Mouse (Mus musculus): ENCODE results near the gene Gne. TPM values are rescaled to one million over a fixed set of nuclear protein-coding genes. Genes with fewer than 3 reads are reported as not detected.

Gene Gne
- polyA plus RNA-seq, 1 experiment from 2014 or later, result 23.1 TPM

- Histone ChIP-seq H3K4me1 (replicated peaks; ENCODE audit: control insufficient read depth, insufficient read depth, low read length) (no peaks in the 10 kb centered on the region), H3K9ac (ENCODE audit: low read depth, low read length) (no peak overlapping the region), H3K27ac (ENCODE audit: low read depth, low read length) (no peak overlapping the region), H3K36me3 (ENCODE audit: control insufficient read depth, insufficient read depth, low read length) (no peaks in the 10 kb centered on the region), H3K9me3 (ENCODE audit: control insufficient read depth, low read length) (no peaks in the 10 kb centered on the region), H3K4me3 (ENCODE audit: low read depth, low read length) (no peak overlapping the region), H3K4me2 (replicated peaks; ENCODE audit: low read depth, low read length) (no peak overlapping the region), H3K27me3 (ENCODE audit: control insufficient read depth, insufficient read depth, low read length) (no peaks in the 10 kb centered on the region)
- 89% methylated on average over 7 of the region's 7 CpGs for WGBS
- DNase-seq (ENCODE audit: low spot score) (no peak), ATAC-seq (ENCODE audit: low FRiP score) (no peak)
Measured at GRCm38 (mm10) chr4:44078358-44078933, 5.5 kb downstream of the Gne start.

- ATAC-seq (ENCODE audit: low FRiP score) (no peak), DNase-seq (ENCODE audit: low spot score) (no peak)
- Histone ChIP-seq H3K27me3 (ENCODE audit: control insufficient read depth, insufficient read depth, low read length) (no peaks in the 10 kb centered on the region), H3K4me3 (ENCODE audit: low read depth, low read length) (no peak overlapping the region), H3K9me3 (ENCODE audit: control insufficient read depth, low read length) (no peaks in the 10 kb centered on the region), H3K4me1 (replicated peaks; ENCODE audit: control insufficient read depth, insufficient read depth, low read length) (no peaks in the 10 kb centered on the region), H3K36me3 (ENCODE audit: control insufficient read depth, insufficient read depth, low read length) (no peaks in the 10 kb centered on the region), H3K9ac (ENCODE audit: low read depth, low read length) (no peak overlapping the region), H3K27ac (ENCODE audit: low read depth, low read length) (no peak overlapping the region), H3K4me2 (replicated peaks; ENCODE audit: low read depth, low read length) (no peak overlapping the region)
- WGBS, result 78% methylated on average over 4 of the region's 4 CpGs
Measured at GRCm38 (mm10) chr4:44074422-44074821, 9.6 kb downstream of the Gne start.

- Histone ChIP-seq H3K36me3 (ENCODE audit: control insufficient read depth, insufficient read depth, low read length) (no peaks in the 10 kb centered on the region), H3K4me2 (replicated peaks; ENCODE audit: low read depth, low read length) (no peak overlapping the region), H3K4me3 (ENCODE audit: low read depth, low read length) (no peak overlapping the region), H3K27me3 (ENCODE audit: control insufficient read depth, insufficient read depth, low read length) (no peaks in the 10 kb centered on the region), H3K9ac (ENCODE audit: low read depth, low read length) (no peak overlapping the region), H3K9me3 (ENCODE audit: control insufficient read depth, low read length) (no peaks in the 10 kb centered on the region), H3K27ac (ENCODE audit: low read depth, low read length) (no peak overlapping the region), H3K4me1 (replicated peaks; ENCODE audit: control insufficient read depth, insufficient read depth, low read length) (no peaks in the 10 kb centered on the region)
- ATAC-seq (ENCODE audit: low FRiP score) (no peak), DNase-seq (ENCODE audit: low spot score) (no peak)
- 90% methylated on average over 3 of the region's 3 CpGs for WGBS
Measured at GRCm38 (mm10) chr4:44073799-44074198, 10.2 kb downstream of the Gne start.

GRCm38 (mm10) chr4:44072873-44073441 is 11.0 kb downstream of the Gne start:
- 10% methylated on average over 9 of the region's 9 CpGs for WGBS
- Histone ChIP-seq H3K27ac (ENCODE audit: low read depth, low read length) (no peak overlapping the region), H3K4me3 (ENCODE audit: low read depth, low read length) (peak overlapping the region; percentile 82), H3K36me3 (ENCODE audit: control insufficient read depth, insufficient read depth, low read length) (no peaks in the 10 kb centered on the region), H3K4me2 (replicated peaks; ENCODE audit: low read depth, low read length) (peak overlapping the region; percentile 74), H3K9me3 (ENCODE audit: control insufficient read depth, low read length) (no peaks in the 10 kb centered on the region), H3K9ac (ENCODE audit: low read depth, low read length) (peak overlapping the region; percentile 40; the same call in 1 of the 2 replicates), H3K4me1 (replicated peaks; ENCODE audit: control insufficient read depth, insufficient read depth, low read length) (no peaks in the 10 kb centered on the region), H3K27me3 (ENCODE audit: control insufficient read depth, insufficient read depth, low read length) (no peaks in the 10 kb centered on the region)
- DNase-seq (ENCODE audit: low spot score) (no peak), ATAC-seq (ENCODE audit: low FRiP score) (peak; percentile 64)

- Histone ChIP-seq H3K9ac (ENCODE audit: low read depth, low read length) (peak overlapping the region; percentile 75), H3K36me3 (ENCODE audit: control insufficient read depth, insufficient read depth, low read length) (no peaks in the 10 kb centered on the region), H3K9me3 (ENCODE audit: control insufficient read depth, low read length) (no peaks in the 10 kb centered on the region), H3K4me2 (replicated peaks; ENCODE audit: low read depth, low read length) (peak overlapping the region; percentile 74), H3K27ac (ENCODE audit: low read depth, low read length) (peak overlapping the region; percentile 43; the same call in 1 of the 2 replicates), H3K4me1 (replicated peaks; ENCODE audit: control insufficient read depth, insufficient read depth, low read length) (no peaks in the 10 kb centered on the region), H3K27me3 (ENCODE audit: control insufficient read depth, insufficient read depth, low read length) (no peaks in the 10 kb centered on the region), H3K4me3 (ENCODE audit: low read depth, low read length) (peak overlapping the region; percentile 82)
- DNase-seq (ENCODE audit: low spot score), result peak; percentile 93
- ATAC-seq (ENCODE audit: low FRiP score), result peak; percentile 96
- WGBS, result under 1% methylated on average over 60 of the region's 70 CpGs
Measured at GRCm38 (mm10) chr4:44072146-44072872, 11.7 kb downstream of the Gne start.

- 15% methylated on average over 11 of the region's 11 CpGs for WGBS
- Histone ChIP-seq H3K9ac (ENCODE audit: low read depth, low read length) (peak overlapping the region; percentile 75), H3K36me3 (ENCODE audit: control insufficient read depth, insufficient read depth, low read length) (no peaks in the 10 kb centered on the region), H3K27ac (ENCODE audit: low read depth, low read length) (no peak overlapping the region), H3K9me3 (ENCODE audit: control insufficient read depth, low read length) (no peaks in the 10 kb centered on the region), H3K4me1 (replicated peaks; ENCODE audit: control insufficient read depth, insufficient read depth, low read length) (no peaks in the 10 kb centered on the region), H3K27me3 (ENCODE audit: control insufficient read depth, insufficient read depth, low read length) (no peaks in the 10 kb centered on the region), H3K4me3 (ENCODE audit: low read depth, low read length) (peak overlapping the region; percentile 82), H3K4me2 (replicated peaks; ENCODE audit: low read depth, low read length) (peak overlapping the region; percentile 74)
- DNase-seq (ENCODE audit: low spot score) (no peak), ATAC-seq (ENCODE audit: low FRiP score) (no peak)
Measured at GRCm38 (mm10) chr4:44071741-44072145, 12.2 kb downstream of the Gne start.

GRCm38 (mm10) chr4:44070641-44071040 is 13.3 kb downstream of the Gne start:
- no peak overlapping the region for H3K27ac ChIP-seq (ENCODE audit: low read depth, low read length)
- ATAC-seq (ENCODE audit: low FRiP score) (no peak), DNase-seq (ENCODE audit: low spot score) (no peak)
- 57% methylated on average over 4 of the region's 4 CpGs for WGBS
- no peaks in the 10 kb centered on the region for H3K36me3 ChIP-seq (ENCODE audit: control insufficient read depth, insufficient read depth, low read length)
- no peaks in the 10 kb centered on the region for H3K4me1 ChIP-seq (replicated peaks; ENCODE audit: control insufficient read depth, insufficient read depth, low read length)
- no peak overlapping the region for H3K4me3 ChIP-seq (ENCODE audit: low read depth, low read length)
- H3K4me2 ChIP-seq (replicated peaks; ENCODE audit: low read depth, low read length), result no peak overlapping the region; the same call in 1 of the 2 replicates
- no peaks in the 10 kb centered on the region for H3K27me3 ChIP-seq (ENCODE audit: control insufficient read depth, insufficient read depth, low read length)
- H3K9ac ChIP-seq (ENCODE audit: low read depth, low read length), result no peak overlapping the region
- no peaks in the 10 kb centered on the region for H3K9me3 ChIP-seq (ENCODE audit: control insufficient read depth, low read length)

- DNase-seq (ENCODE audit: low spot score) (no peak), ATAC-seq (ENCODE audit: low FRiP score) (no peak)
- no peak overlapping the region for H3K27ac ChIP-seq (ENCODE audit: low read depth, low read length)
- no peak overlapping the region for H3K4me3 ChIP-seq (ENCODE audit: low read depth, low read length)
- H3K27me3 ChIP-seq (ENCODE audit: control insufficient read depth, insufficient read depth, low read length), result no peaks in the 10 kb centered on the region
- H3K36me3 ChIP-seq (ENCODE audit: control insufficient read depth, insufficient read depth, low read length), result no peaks in the 10 kb centered on the region
- no peak overlapping the region for H3K4me2 ChIP-seq (replicated peaks; ENCODE audit: low read depth, low read length)
- no peaks in the 10 kb centered on the region for H3K4me1 ChIP-seq (replicated peaks; ENCODE audit: control insufficient read depth, insufficient read depth, low read length)
- WGBS, result 94% methylated on average over 4 of the region's 4 CpGs
- H3K9me3 ChIP-seq (ENCODE audit: control insufficient read depth, low read length), result no peaks in the 10 kb centered on the region
- H3K9ac ChIP-seq (ENCODE audit: low read depth, low read length), result no peak overlapping the region
Measured at GRCm38 (mm10) chr4:44069411-44069810, 14.6 kb downstream of the Gne start.

GRCm38 (mm10) chr4:44068736-44069135 is 15.2 kb downstream of the Gne start:
- Histone ChIP-seq H3K27ac (ENCODE audit: low read depth, low read length) (no peak overlapping the region), H3K9ac (ENCODE audit: low read depth, low read length) (no peak overlapping the region), H3K27me3 (ENCODE audit: control insufficient read depth, insufficient read depth, low read length) (no peaks in the 10 kb centered on the region), H3K36me3 (ENCODE audit: control insufficient read depth, insufficient read depth, low read length) (no peaks in the 10 kb centered on the region), H3K4me1 (replicated peaks; ENCODE audit: control insufficient read depth, insufficient read depth, low read length) (no peaks in the 10 kb centered on the region), H3K9me3 (ENCODE audit: control insufficient read depth, low read length) (no peaks in the 10 kb centered on the region), H3K4me3 (ENCODE audit: low read depth, low read length) (no peak overlapping the region), H3K4me2 (replicated peaks; ENCODE audit: low read depth, low read length) (no peak overlapping the region)
- WGBS, result 33% methylated on average over 9 of the region's 9 CpGs
- DNase-seq (ENCODE audit: low spot score), result peak; percentile 8
- no peak for ATAC-seq (ENCODE audit: low FRiP score)

Measured in hindbrain, embryonic 11.5 days (tissue).